Mouse (Mus musculus) kidney, postnatal 0 days (tissue): ENCODE measurements around the gene Etv6. TPM values are rescaled to one million over a fixed set of nuclear protein-coding genes. Genes with fewer than 3 reads are reported as not detected.

ENCODE experiments used
- ATAC-seq: fragments of 200-750 bp; cut with Nextera tagmentation; replicated peaks from 2 replicates; pipeline ENCODE4 v1.8.0; 2017; ENCODE audit warnings: low read depth, moderate number of reproducible peaks, moderate TSS enrichment, moderate library complexity; ENCODE audit not compliant: low FRiP score
- DNase-seq: peaks from one replicate; pipeline ENCODE4 v3.0.0-alpha.2; 2016; ENCODE audit warnings: low spot score
- H3K27ac ChIP-seq: fragments of 300-500 bp; sonication (generic); 2 replicates; pipeline ENCODE4 v1.5.1; 2014; ENCODE audit warnings: mild to moderate bottlenecking
- H3K27me3 ChIP-seq: fragments of 300-500 bp; sonication (generic); 2 replicates; pipeline ENCODE4 v1.6.1; 2014; ENCODE audit warnings: low read length, mixed read lengths; ENCODE audit not compliant: insufficient read depth
- H3K36me3 ChIP-seq: fragments of 300-500 bp; sonication (generic); 2 replicates; pipeline ENCODE4 v1.6.1; 2014; ENCODE audit warnings: low read length, mixed read lengths; ENCODE audit not compliant: insufficient read depth
- H3K4me1 ChIP-seq: fragments of 300-500 bp; sonication (generic); replicated peaks from 2 replicates; pipeline ENCODE4 v1.6.1; 2014; ENCODE audit warnings: antibody characterized with exemption, low read length, mixed read lengths; ENCODE audit not compliant: insufficient read depth
- H3K4me2 ChIP-seq: fragments of 300-500 bp; sonication (generic); 2 replicates; pipeline ENCODE4 v1.6.1; 2014; ENCODE audit warnings: mild to moderate bottlenecking, low read length, moderate library complexity, mixed read lengths
- H3K4me3 ChIP-seq: fragments of 300-500 bp; sonication (generic); replicated peaks from 2 replicates; pipeline ENCODE4 v1.5.1; 2014; ENCODE audit warnings: low read depth, low read length
- H3K9ac ChIP-seq: fragments of 300-500 bp; sonication (generic); 2 replicates; pipeline ENCODE4 v1.6.1; 2014; ENCODE audit warnings: low read depth, low read length
- H3K9me3 ChIP-seq: fragments of 300-500 bp; sonication (generic); replicated peaks from 2 replicates; pipeline ENCODE4 v1.6.1; 2016; ENCODE audit warnings: low read length, inconsistent platforms, mixed read lengths
- CTCF ChIP-seq: IDR thresholded peaks from 2 replicates; pipeline ENCODE4 v1.5.1; 2016; ENCODE audit warnings: antibody characterized with exemption, low read depth, mild to moderate bottlenecking, moderate library complexity
- WGBS: fragments of 180-500 bp; shearing (Covaris S2); extraction: QIAGEN DNeasy Blood & Tissue Kit; methylation state at CpG from one replicate; pipeline ENCODE4 v1.1.7; 2014; 5-methylcytosine and 5-hydroxymethylcytosine counted together
- polyA plus RNA-seq: library from polyadenylated mRNA; unstranded; fragments of >200 nt; fragmentation: Nextera tagmentation; extraction: Ambion mirVana; gene quantifications from 2 replicates; pipeline ENCODE4 v1.2.1, GENCODE M21; 2015

Gene Etv6
- polyA plus RNA-seq, 1 experiment from 2014 or later: 8.9 TPM

- Histone ChIP-seq H3K4me2 (no peak overlapping the region), H3K27me3 (no peaks in the 10 kb centered on the region), H3K9ac (no peak overlapping the region), H3K4me3 (no peak overlapping the region), H3K27ac (no peak overlapping the region), H3K4me1 (no peaks in the 10 kb centered on the region), H3K9me3 (no peaks in the 10 kb centered on the region), H3K36me3 (no peaks in the 10 kb centered on the region)
- DNase-seq: no peak
- 78% methylated on average over 2 of the region's 2 CpGs for WGBS
- no peak for ATAC-seq
- no peak for TF ChIP-seq CTCF
These were observed 44.1 kb downstream of the Etv6 start for GRCm38 (mm10) chr6:134079563-134079962.

- H3K4me3 ChIP-seq: no peak overlapping the region
- no peaks in the 10 kb centered on the region for H3K9me3 ChIP-seq
- no peak overlapping the region for H3K27ac ChIP-seq
- no peaks in the 10 kb centered on the region for H3K27me3 ChIP-seq
- no peaks in the 10 kb centered on the region for H3K36me3 ChIP-seq
- ATAC-seq (no peak), DNase-seq (no peak)
- no peak overlapping the region for H3K4me2 ChIP-seq
- TF ChIP-seq CTCF: no peak
- 93% methylated on average over 5 of the region's 5 CpGs for WGBS
- H3K9ac ChIP-seq: no peak overlapping the region
- no peaks in the 10 kb centered on the region for H3K4me1 ChIP-seq
These were observed 45.4 kb downstream of the Etv6 start for GRCm38 (mm10) chr6:134080946-134081345.

- ATAC-seq: no peak
- Histone ChIP-seq H3K4me1 (no peaks in the 10 kb centered on the region), H3K9ac (no peak overlapping the region), H3K4me2 (no peak overlapping the region), H3K36me3 (no peaks in the 10 kb centered on the region), H3K27ac (no peak overlapping the region), H3K4me3 (no peak overlapping the region), H3K27me3 (no peaks in the 10 kb centered on the region), H3K9me3 (no peaks in the 10 kb centered on the region)
- no peak for DNase-seq
- no peak for TF ChIP-seq CTCF
- WGBS: 85% methylated on average over 15 of the region's 15 CpGs
These were observed 46.9 kb downstream of the Etv6 start for GRCm38 (mm10) chr6:134082229-134082920.

- no peaks in the 10 kb centered on the region for H3K27me3 ChIP-seq
- H3K27ac ChIP-seq: no peak overlapping the region
- DNase-seq: no peak
- no peak overlapping the region for H3K9ac ChIP-seq
- H3K36me3 ChIP-seq: no peaks in the 10 kb centered on the region
- ATAC-seq: no peak
- no peak overlapping the region for H3K4me2 ChIP-seq
- H3K4me1 ChIP-seq: no peaks in the 10 kb centered on the region
- no peak for TF ChIP-seq CTCF
- 67% methylated on average over 4 of the region's 4 CpGs for WGBS
- no peak overlapping the region for H3K4me3 ChIP-seq
- H3K9me3 ChIP-seq: no peaks in the 10 kb centered on the region
These were observed 47.9 kb downstream of the Etv6 start for GRCm38 (mm10) chr6:134083428-134083827.

- H3K4me3 ChIP-seq: no peak overlapping the region
- no peaks in the 10 kb centered on the region for H3K9me3 ChIP-seq
- ATAC-seq (no peak), DNase-seq (no peak)
- H3K4me1 ChIP-seq: peaks cover 10% of the 10 kb centered on the region; the same call in 1 of the 2 replicates
- H3K27me3 ChIP-seq: no peaks in the 10 kb centered on the region
- H3K4me2 ChIP-seq: no peak overlapping the region
- TF ChIP-seq CTCF: no peak
- H3K36me3 ChIP-seq: no peaks in the 10 kb centered on the region
- no peak overlapping the region for H3K27ac ChIP-seq
- H3K9ac ChIP-seq: no peak overlapping the region
- WGBS: 83% methylated on average over 7 of the region's 7 CpGs
These were observed 50.9 kb downstream of the Etv6 start for GRCm38 (mm10) chr6:134086351-134086750.

GRCm38 (mm10) chr6:134087709-134088108, 52.2 kb downstream of the Etv6 start:
- Histone ChIP-seq H3K36me3 (no peaks in the 10 kb centered on the region), H3K4me3 (no peak overlapping the region), H3K4me1 (peaks cover 10% of the 10 kb centered on the region; the same call in 1 of the 2 replicates), H3K9me3 (no peaks in the 10 kb centered on the region), H3K27me3 (no peaks in the 10 kb centered on the region), H3K9ac (no peak overlapping the region), H3K27ac (no peak overlapping the region), H3K4me2 (no peak overlapping the region)
- DNase-seq: no peak
- no peak for ATAC-seq
- TF ChIP-seq CTCF: no peak
- 82% methylated on average over 4 of the region's 4 CpGs for WGBS
